Mouse (Mus musculus): ENCODE results near the gene Ptpro. TPM values are rescaled to one million over a fixed set of nuclear protein-coding genes. Genes with fewer than 3 reads are reported as not detected.

Gene Ptpro
- polyA plus RNA-seq, 1 experiment from 2014 or later: 2.5 TPM

DNA sequence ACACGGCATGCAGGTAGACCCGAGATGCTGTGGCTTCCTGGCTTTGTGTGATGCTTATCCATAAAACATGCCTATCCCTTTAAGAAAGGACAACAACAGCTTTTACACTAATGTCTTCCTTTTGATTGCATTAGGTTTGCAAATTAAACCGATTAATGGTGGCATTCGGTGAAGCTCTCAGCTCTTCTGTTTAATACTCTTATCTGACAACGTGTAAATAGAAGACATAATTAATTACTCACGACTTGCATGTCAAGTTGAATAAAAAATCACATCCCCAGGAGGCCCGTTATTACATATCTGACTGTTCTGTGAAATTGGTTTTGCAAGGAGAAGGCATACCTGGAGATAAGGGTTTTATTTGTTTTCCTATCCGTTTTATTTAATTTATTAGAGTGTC lies 15.9 kb downstream of the Ptpro start:
- Histone ChIP-seq H3K9me3 (no peaks in the 10 kb centered on the region), H3K27ac (no peak overlapping the region), H3K4me2 (replicated peaks) (no peak overlapping the region), H3K9ac (no peak overlapping the region), H3K4me3 (replicated peaks) (no peak overlapping the region), H3K27me3 (replicated peaks) (no peaks in the 10 kb centered on the region), H3K4me1 (replicated peaks) (no peaks in the 10 kb centered on the region), H3K36me3 (no peaks in the 10 kb centered on the region)
- WGBS: 72% methylated on average over 8 of the region's 8 CpGs
- no peak for ATAC-seq

- H3K4me3 ChIP-seq (replicated peaks): no peak overlapping the region
- H3K36me3 ChIP-seq: no peaks in the 10 kb centered on the region
- no peaks in the 10 kb centered on the region for H3K9me3 ChIP-seq
- no peak overlapping the region for H3K4me2 ChIP-seq (replicated peaks)
- H3K9ac ChIP-seq: no peak overlapping the region
- no peaks in the 10 kb centered on the region for H3K27me3 ChIP-seq (replicated peaks)
- 85% methylated on average over 10 of the region's 10 CpGs for WGBS
- no peaks in the 10 kb centered on the region for H3K4me1 ChIP-seq (replicated peaks)
- ATAC-seq: no peak
- H3K27ac ChIP-seq: no peak overlapping the region
Observed at GRCm38 (mm10) chr6:137268592-137268991, 16.5 kb downstream of the Ptpro start.

- Histone ChIP-seq H3K9ac (no peak overlapping the region), H3K27me3 (replicated peaks) (no peaks in the 10 kb centered on the region), H3K36me3 (no peaks in the 10 kb centered on the region), H3K4me2 (replicated peaks) (no peak overlapping the region), H3K4me1 (replicated peaks) (no peaks in the 10 kb centered on the region), H3K9me3 (no peaks in the 10 kb centered on the region), H3K4me3 (replicated peaks) (no peak overlapping the region), H3K27ac (no peak overlapping the region)
- ATAC-seq: no peak
- WGBS: 92% methylated on average over 8 of the region's 8 CpGs
Observed at GRCm38 (mm10) chr6:137272513-137272912, 20.4 kb downstream of the Ptpro start.

DNA sequence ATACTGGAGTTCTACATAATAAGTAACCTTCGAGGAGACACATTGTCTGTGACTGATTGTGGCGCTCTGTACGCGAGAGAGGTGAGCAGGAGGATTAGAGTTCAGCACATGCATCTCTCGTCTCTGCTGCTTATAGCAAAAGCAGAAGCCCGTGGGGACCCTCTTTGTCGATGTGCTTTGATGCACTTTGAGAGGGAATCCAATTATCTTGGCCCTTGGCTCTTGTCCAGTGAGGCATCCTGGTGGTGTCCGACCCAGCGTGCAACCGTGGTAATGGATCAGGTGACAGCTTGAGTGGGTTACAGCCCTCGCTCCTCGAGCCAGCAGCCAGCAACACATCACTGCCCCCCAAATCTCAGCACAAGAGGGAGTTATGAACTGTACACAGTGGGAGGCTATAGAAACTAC lies 25.5 kb downstream of the Ptpro start:
- Histone ChIP-seq H3K4me2 (replicated peaks) (no peak overlapping the region), H3K27me3 (replicated peaks) (no peaks in the 10 kb centered on the region), H3K27ac (no peak overlapping the region), H3K4me3 (replicated peaks) (no peak overlapping the region), H3K36me3 (no peaks in the 10 kb centered on the region), H3K9me3 (no peaks in the 10 kb centered on the region), H3K9ac (no peak overlapping the region), H3K4me1 (replicated peaks) (no peaks in the 10 kb centered on the region)
- ATAC-seq: no peak
- WGBS: 60% methylated on average over 12 of the region's 12 CpGs

DNA sequence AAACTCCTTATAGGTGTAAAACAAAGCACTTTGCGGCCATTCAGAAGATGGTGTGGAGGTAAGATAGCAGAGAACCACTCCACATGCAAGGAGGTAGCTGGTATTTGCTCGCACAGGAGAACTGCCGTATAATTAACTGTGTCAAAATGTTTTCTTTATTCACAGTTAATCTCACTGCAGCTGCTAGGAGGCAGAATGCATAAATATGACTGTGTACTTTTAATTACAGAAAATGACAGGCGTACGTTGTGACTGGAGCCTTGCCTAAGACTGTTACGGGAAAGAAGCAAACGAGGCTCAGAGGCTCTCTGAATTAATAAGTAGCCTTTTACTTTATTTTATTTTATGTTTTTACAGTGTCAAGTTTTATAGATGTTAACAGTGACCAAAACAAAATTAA lies 27.5 kb downstream of the Ptpro start:
- WGBS: 81% methylated on average over 7 of the region's 7 CpGs
- H3K4me2 ChIP-seq (replicated peaks): no peak overlapping the region
- H3K27ac ChIP-seq: no peak overlapping the region
- H3K4me3 ChIP-seq (replicated peaks): no peak overlapping the region
- no peak for ATAC-seq
- no peaks in the 10 kb centered on the region for H3K27me3 ChIP-seq (replicated peaks)
- no peaks in the 10 kb centered on the region for H3K4me1 ChIP-seq (replicated peaks)
- H3K9me3 ChIP-seq: no peaks in the 10 kb centered on the region
- no peaks in the 10 kb centered on the region for H3K36me3 ChIP-seq
- H3K9ac ChIP-seq: no peak overlapping the region

GRCm38 (mm10) chr6:137281541-137282049 lies 29.5 kb downstream of the Ptpro start:
- Histone ChIP-seq H3K4me3 (replicated peaks) (no peak overlapping the region), H3K27me3 (replicated peaks) (no peaks in the 10 kb centered on the region), H3K36me3 (no peaks in the 10 kb centered on the region), H3K4me2 (replicated peaks) (no peak overlapping the region), H3K9me3 (no peaks in the 10 kb centered on the region), H3K27ac (no peak overlapping the region), H3K9ac (no peak overlapping the region), H3K4me1 (replicated peaks) (no peaks in the 10 kb centered on the region)
- 82% methylated on average over 6 of the region's 6 CpGs for WGBS
- ATAC-seq: no peak

DNA sequence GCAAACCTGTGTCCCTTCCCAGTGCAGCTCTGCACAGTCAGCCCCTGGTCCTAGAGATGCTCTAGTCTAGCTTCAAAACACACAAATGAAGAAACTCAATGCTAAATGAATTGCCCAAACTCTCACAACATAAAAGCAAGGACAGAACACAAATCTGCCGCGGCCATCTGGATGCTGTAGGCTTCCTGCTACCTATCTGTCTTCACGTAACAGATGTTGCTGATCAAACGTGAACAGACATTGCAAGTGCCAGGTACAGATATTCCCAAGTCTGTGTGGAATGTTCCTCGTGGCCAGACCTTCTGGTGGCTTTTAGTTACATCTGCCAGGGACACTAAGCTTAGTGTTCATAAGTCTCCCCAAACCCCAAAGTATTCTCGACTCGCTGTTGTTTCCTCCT lies 29.9 kb downstream of the Ptpro start:
- Histone ChIP-seq H3K9ac (no peak overlapping the region), H3K4me2 (replicated peaks) (no peak overlapping the region), H3K9me3 (no peaks in the 10 kb centered on the region), H3K4me1 (replicated peaks) (no peaks in the 10 kb centered on the region), H3K27me3 (replicated peaks) (no peaks in the 10 kb centered on the region), H3K4me3 (replicated peaks) (no peak overlapping the region), H3K36me3 (no peaks in the 10 kb centered on the region), H3K27ac (no peak overlapping the region)
- 62% methylated on average over 7 of the region's 7 CpGs for WGBS
- no peak for ATAC-seq

GRCm38 (mm10) chr6:137286376-137286775 lies 34.3 kb downstream of the Ptpro start:
- no peaks in the 10 kb centered on the region for H3K4me1 ChIP-seq (replicated peaks)
- no peak for ATAC-seq
- H3K9ac ChIP-seq: no peak overlapping the region
- no peak overlapping the region for H3K4me2 ChIP-seq (replicated peaks)
- no peaks in the 10 kb centered on the region for H3K9me3 ChIP-seq
- no peak overlapping the region for H3K27ac ChIP-seq
- no peaks in the 10 kb centered on the region for H3K36me3 ChIP-seq
- H3K27me3 ChIP-seq (replicated peaks): no peaks in the 10 kb centered on the region
- no peak overlapping the region for H3K4me3 ChIP-seq (replicated peaks)
- WGBS: 88% methylated on average over 6 of the region's 6 CpGs

DNA sequence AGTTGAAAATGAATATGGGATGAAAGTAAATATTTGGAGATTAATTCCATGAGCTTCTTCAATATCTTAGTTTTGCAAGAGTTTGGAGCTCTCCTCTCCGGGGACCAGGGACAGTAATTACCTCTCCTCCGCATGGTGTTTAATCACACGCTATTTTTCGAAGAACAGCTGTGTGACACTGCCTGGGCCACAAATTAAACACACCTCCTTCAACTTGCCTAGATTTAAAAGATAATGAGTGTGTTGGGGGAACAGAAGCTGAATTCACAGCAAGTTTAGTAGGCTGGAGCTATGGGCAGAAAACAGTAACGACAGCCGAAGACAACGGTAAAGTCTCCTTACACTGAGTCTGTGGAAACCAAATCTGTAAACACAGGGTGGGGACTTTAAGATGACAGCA lies 35.7 kb downstream of the Ptpro start:
- Histone ChIP-seq H3K27ac (no peak overlapping the region), H3K27me3 (replicated peaks) (no peaks in the 10 kb centered on the region), H3K9ac (no peak overlapping the region), H3K4me2 (replicated peaks) (no peak overlapping the region), H3K36me3 (no peaks in the 10 kb centered on the region), H3K9me3 (no peaks in the 10 kb centered on the region), H3K4me3 (replicated peaks) (no peak overlapping the region), H3K4me1 (replicated peaks) (no peaks in the 10 kb centered on the region)
- WGBS: 85% methylated on average over 7 of the region's 7 CpGs
- no peak for ATAC-seq

GRCm38 (mm10) chr6:137288264-137288663 lies 36.1 kb downstream of the Ptpro start:
- no peaks in the 10 kb centered on the region for H3K4me1 ChIP-seq (replicated peaks)
- ATAC-seq: no peak
- H3K36me3 ChIP-seq: no peaks in the 10 kb centered on the region
- H3K4me2 ChIP-seq (replicated peaks): no peak overlapping the region
- H3K27me3 ChIP-seq (replicated peaks): no peaks in the 10 kb centered on the region
- 94% methylated on average over 5 of the region's 5 CpGs for WGBS
- H3K9me3 ChIP-seq: no peaks in the 10 kb centered on the region
- no peak overlapping the region for H3K9ac ChIP-seq
- H3K27ac ChIP-seq: no peak overlapping the region
- no peak overlapping the region for H3K4me3 ChIP-seq (replicated peaks)

- no peaks in the 10 kb centered on the region for H3K4me1 ChIP-seq (replicated peaks)
- no peaks in the 10 kb centered on the region for H3K36me3 ChIP-seq
- no peak overlapping the region for H3K27ac ChIP-seq
- no peak overlapping the region for H3K4me3 ChIP-seq (replicated peaks)
- 84% methylated on average over 2 of the region's 2 CpGs for whole genome bisulfite sequencing
- ATAC-seq: no peak
- H3K9ac ChIP-seq: no peak overlapping the region
- H3K27me3 ChIP-seq (replicated peaks): no peaks in the 10 kb centered on the region
- no peak overlapping the region for H3K4me2 ChIP-seq (replicated peaks)
- H3K9me3 ChIP-seq: no peaks in the 10 kb centered on the region
Observed at GRCm38 (mm10) chr6:137292421-137292820, 40.3 kb downstream of the Ptpro start.

DNA sequence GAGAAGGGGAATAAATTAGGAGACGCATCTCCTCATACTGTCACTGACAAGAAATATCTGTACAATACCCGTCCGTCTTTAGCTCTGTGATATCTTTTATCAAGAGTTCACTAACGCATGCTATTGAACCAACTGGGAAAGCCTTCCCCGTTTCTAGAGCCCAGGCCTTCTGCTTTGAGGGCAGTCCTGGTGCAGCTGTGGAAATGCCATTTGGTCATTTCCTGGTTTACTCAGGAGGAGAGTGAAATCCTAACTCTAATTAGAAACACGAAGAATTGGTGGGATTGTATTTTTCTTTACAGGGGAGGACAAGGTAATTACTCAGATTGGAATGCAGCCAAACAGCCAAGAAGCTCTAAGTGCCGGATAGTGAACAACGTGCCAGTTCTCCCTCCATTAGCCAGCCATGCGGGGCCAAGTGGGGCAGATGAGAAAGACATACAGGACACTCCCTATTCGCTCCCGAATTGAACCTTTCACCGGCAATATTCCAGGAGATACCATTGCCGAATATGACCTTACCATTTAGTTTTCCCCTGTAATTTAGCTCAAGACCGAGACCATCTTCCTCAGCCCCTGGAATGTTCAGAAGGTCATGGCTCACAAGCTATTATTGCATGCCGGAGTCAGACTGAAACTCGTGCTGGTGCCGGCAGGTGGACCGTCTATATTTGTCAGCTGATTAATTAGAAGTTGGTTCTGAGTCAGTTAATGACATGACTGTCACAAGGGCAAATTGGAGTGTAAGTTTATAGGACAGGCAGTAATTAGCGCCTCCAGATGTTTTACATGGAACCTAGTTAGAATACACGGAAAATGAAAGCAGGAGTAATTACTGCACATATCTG lies 43.1 kb downstream of the Ptpro start:
- 71% methylated on average over 20 of the region's 20 CpGs for WGBS
- H3K4me3 ChIP-seq (replicated peaks): no peak overlapping the region
- ATAC-seq: no peak
- no peaks in the 10 kb centered on the region for H3K36me3 ChIP-seq
- no peak overlapping the region for H3K9ac ChIP-seq
- H3K27ac ChIP-seq: no peak overlapping the region
- H3K27me3 ChIP-seq (replicated peaks): no peaks in the 10 kb centered on the region
- H3K9me3 ChIP-seq: no peaks in the 10 kb centered on the region
- no peak overlapping the region for H3K4me2 ChIP-seq (replicated peaks)
- H3K4me1 ChIP-seq (replicated peaks): no peaks in the 10 kb centered on the region

DNA sequence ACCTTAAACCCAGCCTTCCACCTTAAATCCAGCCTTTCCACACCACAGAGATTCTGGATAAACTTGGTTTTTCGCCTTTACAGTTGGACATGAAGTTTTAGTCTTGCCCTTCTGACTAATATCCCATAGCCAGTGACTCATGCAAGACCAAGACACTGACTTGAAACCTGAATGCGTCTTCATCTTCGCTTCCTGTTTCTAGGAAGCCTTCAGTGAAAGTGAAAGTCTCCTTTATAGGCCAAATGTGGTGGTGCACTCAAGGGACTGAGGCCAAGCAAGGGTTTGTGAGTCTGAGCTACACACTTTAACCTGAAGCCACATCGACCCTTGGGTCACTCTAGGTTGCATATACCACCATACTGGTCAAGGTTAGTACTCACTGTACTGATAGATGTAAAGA lies 50.4 kb downstream of the Ptpro start:
- Histone ChIP-seq H3K27ac (no peak overlapping the region), H3K27me3 (replicated peaks) (no peaks in the 10 kb centered on the region), H3K36me3 (no peaks in the 10 kb centered on the region), H3K4me1 (replicated peaks) (no peaks in the 10 kb centered on the region), H3K4me3 (replicated peaks) (no peak overlapping the region), H3K9me3 (no peaks in the 10 kb centered on the region), H3K9ac (no peak overlapping the region), H3K4me2 (replicated peaks) (no peak overlapping the region)
- no peak for ATAC-seq
- WGBS: 82% methylated on average over 4 of the region's 4 CpGs

Data from intestine, embryonic 15.5 days (tissue).